Mouse (Mus musculus): ENCODE data around the gene Ctdspl. TPM values are rescaled to one million over a fixed set of nuclear protein-coding genes. Genes with fewer than 3 reads are reported as not detected.

Ctdspl gene
- polyA plus RNA-seq, 3 experiments from 2014 or later, result 1.0 to 1.3 (median 1.3) TPM

- ATAC-seq, result no peak
These were observed 23.8 kb downstream of the Ctdspl start for GRCm38 (mm10) chr9:118950061-118950460.

- no peak for ATAC-seq
These were observed 24.5 kb downstream of the Ctdspl start for GRCm38 (mm10) chr9:118950751-118951150.

- ATAC-seq, result no peak
These were observed 25.1 kb downstream of the Ctdspl start for GRCm38 (mm10) chr9:118951381-118951780.

GRCm38 (mm10) chr9:118952180-118952579 is 25.9 kb downstream of the Ctdspl start:
- no peak for ATAC-seq

GRCm38 (mm10) chr9:118953465-118954194 is 27.4 kb downstream of the Ctdspl start:
- ATAC-seq, result no peak

- no peak for ATAC-seq
These were observed 32.5 kb downstream of the Ctdspl start for GRCm38 (mm10) chr9:118958802-118959201.

GRCm38 (mm10) chr9:118960415-118961091 is 34.3 kb downstream of the Ctdspl start:
- ATAC-seq, result no peak

- no peak for ATAC-seq
These were observed 36.9 kb downstream of the Ctdspl start for GRCm38 (mm10) chr9:118963149-118963548.

GRCm38 (mm10) chr9:118964263-118965034 is 38.2 kb downstream of the Ctdspl start:
- no peak for ATAC-seq

- ATAC-seq, result no peak
These were observed 43.6 kb downstream of the Ctdspl start for GRCm38 (mm10) chr9:118969810-118970209.

- no peak for ATAC-seq
These were observed 46.8 kb downstream of the Ctdspl start for GRCm38 (mm10) chr9:118973028-118973427.

- no peak for ATAC-seq
These were observed 47.3 kb downstream of the Ctdspl start for GRCm38 (mm10) chr9:118973566-118973965.

GRCm38 (mm10) chr9:118974148-118974547 is 47.9 kb downstream of the Ctdspl start:
- ATAC-seq, result no peak

- no peak for ATAC-seq
These were observed 49.0 kb downstream of the Ctdspl start for GRCm38 (mm10) chr9:118975211-118975671.

GRCm38 (mm10) chr9:118975758-118976157 is 49.5 kb downstream of the Ctdspl start:
- no peak for ATAC-seq

- no peak for ATAC-seq
These were observed 50.3 kb downstream of the Ctdspl start for GRCm38 (mm10) chr9:118976561-118976960.

GRCm38 (mm10) chr9:118977425-118977824 is 51.2 kb downstream of the Ctdspl start:
- ATAC-seq, result no peak

- ATAC-seq, result no peak
These were observed 54.2 kb downstream of the Ctdspl start for GRCm38 (mm10) chr9:118980411-118980823.

- no peak for ATAC-seq
These were observed 58.6 kb downstream of the Ctdspl start for GRCm38 (mm10) chr9:118984650-118985432.

GRCm38 (mm10) chr9:118986286-118986685 is 60.0 kb downstream of the Ctdspl start:
- no peak for ATAC-seq

- no peak for ATAC-seq
These were observed 62.7 kb downstream of the Ctdspl start for GRCm38 (mm10) chr9:118988787-118989580.

GRCm38 (mm10) chr9:118990490-118990889 is 64.2 kb downstream of the Ctdspl start:
- no peak for ATAC-seq
